Mouse (Mus musculus) kidney, postnatal 0 days (tissue): Measurements from ENCODE around the gene Anp32a. TPM values are rescaled to one million over a fixed set of nuclear protein-coding genes. Genes with fewer than 3 reads are reported as not detected.

Source experiments
- ATAC-seq: fragments of 200-750 bp; cut with Nextera tagmentation; replicated peaks from 2 replicates; pipeline ENCODE4 v1.8.0; 2017; ENCODE audit warnings: low read depth, moderate number of reproducible peaks, moderate TSS enrichment, moderate library complexity; ENCODE audit not compliant: low FRiP score
- DNase-seq: peaks from one replicate; pipeline ENCODE4 v3.0.0-alpha.2; 2016; ENCODE audit warnings: low spot score
- H3K27ac ChIP-seq: fragments of 300-500 bp; sonication (generic); 2 replicates; pipeline ENCODE4 v1.5.1; 2014; ENCODE audit warnings: mild to moderate bottlenecking
- H3K27me3 ChIP-seq: fragments of 300-500 bp; sonication (generic); 2 replicates; pipeline ENCODE4 v1.6.1; 2014; ENCODE audit warnings: low read length, mixed read lengths; ENCODE audit not compliant: insufficient read depth
- H3K36me3 ChIP-seq: fragments of 300-500 bp; sonication (generic); 2 replicates; pipeline ENCODE4 v1.6.1; 2014; ENCODE audit warnings: low read length, mixed read lengths; ENCODE audit not compliant: insufficient read depth
- H3K4me1 ChIP-seq: fragments of 300-500 bp; sonication (generic); replicated peaks from 2 replicates; pipeline ENCODE4 v1.6.1; 2014; ENCODE audit warnings: antibody characterized with exemption, low read length, mixed read lengths; ENCODE audit not compliant: insufficient read depth
- H3K4me2 ChIP-seq: fragments of 300-500 bp; sonication (generic); 2 replicates; pipeline ENCODE4 v1.6.1; 2014; ENCODE audit warnings: mild to moderate bottlenecking, low read length, moderate library complexity, mixed read lengths
- H3K4me3 ChIP-seq: fragments of 300-500 bp; sonication (generic); replicated peaks from 2 replicates; pipeline ENCODE4 v1.5.1; 2014; ENCODE audit warnings: low read depth, low read length
- H3K9ac ChIP-seq: fragments of 300-500 bp; sonication (generic); 2 replicates; pipeline ENCODE4 v1.6.1; 2014; ENCODE audit warnings: low read depth, low read length
- H3K9me3 ChIP-seq: fragments of 300-500 bp; sonication (generic); replicated peaks from 2 replicates; pipeline ENCODE4 v1.6.1; 2016; ENCODE audit warnings: low read length, inconsistent platforms, mixed read lengths
- CTCF ChIP-seq: IDR thresholded peaks from 2 replicates; pipeline ENCODE4 v1.5.1; 2016; ENCODE audit warnings: antibody characterized with exemption, low read depth, mild to moderate bottlenecking, moderate library complexity
- WGBS: fragments of 180-500 bp; shearing (Covaris S2); extraction: QIAGEN DNeasy Blood & Tissue Kit; methylation state at CpG from one replicate; pipeline ENCODE4 v1.1.7; 2014; 5-methylcytosine and 5-hydroxymethylcytosine counted together
- polyA plus RNA-seq: library from polyadenylated mRNA; unstranded; fragments of >200 nt; fragmentation: Nextera tagmentation; extraction: Ambion mirVana; gene quantifications from 2 replicates; pipeline ENCODE4 v1.2.1, GENCODE M21; 2015

Gene Anp32a
- polyA plus RNA-seq, 1 experiment from 2014 or later: 139 TPM

DNA sequence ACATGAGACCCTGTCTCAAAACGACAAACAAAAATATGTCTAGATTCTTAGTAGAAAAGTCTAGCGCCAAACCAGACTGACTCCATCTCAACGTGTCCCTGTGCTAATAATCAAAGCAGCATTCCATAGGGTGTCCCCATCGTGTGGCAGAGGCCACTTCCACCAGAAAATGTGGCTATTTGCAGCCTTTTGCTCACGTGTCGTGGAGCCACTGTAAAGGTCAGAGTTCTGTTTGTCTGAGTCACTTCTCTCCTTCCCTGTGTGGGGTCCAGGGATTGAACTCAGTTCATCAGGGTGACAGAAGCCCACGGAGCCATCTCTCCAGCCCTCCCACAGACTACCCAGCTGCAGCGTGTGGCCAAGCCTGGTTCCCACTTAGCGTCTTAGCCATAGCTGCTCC is 17.8 kb downstream of the Anp32a start:
- Histone ChIP-seq H3K9ac (no peak overlapping the region), H3K36me3 (no peaks in the 10 kb centered on the region), H3K9me3 (no peaks in the 10 kb centered on the region), H3K27me3 (no peaks in the 10 kb centered on the region), H3K27ac (no peak overlapping the region), H3K4me3 (no peak overlapping the region), H3K4me2 (no peak overlapping the region), H3K4me1 (peaks cover 33% of the 10 kb centered on the region)
- WGBS: 50% methylated on average over 9 of the region's 9 CpGs
- DNase-seq (no peak), ATAC-seq (no peak)
- no peak for TF ChIP-seq CTCF

DNA sequence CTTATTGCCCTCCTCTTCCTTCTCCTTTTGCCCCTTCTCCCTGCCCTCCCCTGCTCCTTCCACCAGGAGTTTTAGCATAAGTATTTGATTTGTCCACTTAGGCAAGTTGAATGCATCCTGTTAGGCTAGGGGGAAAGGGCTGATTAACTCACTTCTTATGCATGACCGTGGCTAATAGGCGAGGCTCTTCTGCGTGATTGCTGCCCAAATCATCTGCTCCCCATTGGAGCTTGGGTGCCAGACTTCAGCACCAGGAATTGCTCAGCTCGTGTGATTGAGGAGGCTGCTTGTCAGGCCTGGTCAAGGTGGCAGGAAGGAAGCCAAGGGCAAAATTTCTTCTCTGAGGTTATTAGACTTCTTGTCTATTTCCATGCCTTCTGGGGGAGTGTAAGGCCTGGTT is 19.8 kb downstream of the Anp32a start:
- no peak for TF ChIP-seq CTCF
- Histone ChIP-seq H3K4me3 (no peak overlapping the region), H3K9ac (no peak overlapping the region), H3K27me3 (no peaks in the 10 kb centered on the region), H3K4me1 (peaks cover 50% of the 10 kb centered on the region), H3K4me2 (no peak overlapping the region), H3K36me3 (no peaks in the 10 kb centered on the region), H3K9me3 (no peaks in the 10 kb centered on the region), H3K27ac (peak overlapping the region; percentile 64)
- DNase-seq (no peak), ATAC-seq (no peak)
- 31% methylated on average over 4 of the region's 4 CpGs for WGBS

- no peak overlapping the region for H3K4me3 ChIP-seq
- peak overlapping the region; percentile 63; the same call in 1 of the 2 replicates for H3K27ac ChIP-seq
- no peak for ATAC-seq
- no peaks in the 10 kb centered on the region for H3K36me3 ChIP-seq
- H3K4me1 ChIP-seq: peaks cover 61% of the 10 kb centered on the region
- peak overlapping the region; percentile 49 for H3K4me2 ChIP-seq
- H3K27me3 ChIP-seq: no peaks in the 10 kb centered on the region
- TF ChIP-seq CTCF: no peak
- DNase-seq: no peak
- H3K9me3 ChIP-seq: no peaks in the 10 kb centered on the region
- H3K9ac ChIP-seq: peak overlapping the region; percentile 35; the same call in 1 of the 2 replicates
- WGBS: 38% methylated on average over 11 of the region's 11 CpGs
These were observed 21.8 kb downstream of the Anp32a start for GRCm38 (mm10) chr9:62362835-62363385.

- Histone ChIP-seq H3K9ac (peak overlapping the region; percentile 35), H3K4me3 (peak overlapping the region; percentile 11; the same call in 1 of the 2 replicates), H3K4me2 (peak overlapping the region; percentile 49), H3K9me3 (no peaks in the 10 kb centered on the region), H3K4me1 (peaks cover 64% of the 10 kb centered on the region), H3K27ac (peak overlapping the region; percentile 63), H3K36me3 (no peaks in the 10 kb centered on the region), H3K27me3 (no peaks in the 10 kb centered on the region)
- DNase-seq (peak; percentile 95), ATAC-seq (peak; percentile 92)
- WGBS: 3% methylated on average over 24 of the region's 24 CpGs
- TF ChIP-seq CTCF: no peak
These were observed 22.5 kb downstream of the Anp32a start for GRCm38 (mm10) chr9:62363619-62364018.

DNA sequence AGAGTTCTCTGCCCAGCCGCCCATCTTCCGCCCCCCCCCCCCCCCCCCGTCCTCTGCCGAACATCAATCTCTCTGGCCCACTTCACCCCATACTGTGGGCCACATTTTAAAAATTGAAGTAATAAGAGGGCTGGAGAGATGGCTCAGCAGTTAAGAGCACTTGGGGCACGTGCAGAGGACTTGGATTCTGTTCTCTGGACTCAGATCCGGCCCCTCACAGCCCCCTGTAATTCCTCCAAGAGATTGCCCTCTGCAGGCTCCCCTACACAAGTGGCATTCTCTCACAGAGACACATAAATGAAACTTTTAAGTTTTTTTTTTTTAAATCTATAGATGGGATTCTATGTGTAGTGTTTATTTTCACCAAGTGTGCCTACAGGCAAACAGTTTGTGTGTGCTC is 23.1 kb downstream of the Anp32a start:
- no peaks in the 10 kb centered on the region for H3K9me3 ChIP-seq
- no peak for TF ChIP-seq CTCF
- WGBS: 26% methylated on average over 6 of the region's 6 CpGs
- ATAC-seq: no peak
- peak overlapping the region; percentile 49 for H3K4me2 ChIP-seq
- DNase-seq: no peak
- no peaks in the 10 kb centered on the region for H3K27me3 ChIP-seq
- peaks cover 69% of the 10 kb centered on the region for H3K4me1 ChIP-seq
- H3K36me3 ChIP-seq: no peaks in the 10 kb centered on the region
- H3K4me3 ChIP-seq: no peak overlapping the region
- peak overlapping the region; percentile 31 for H3K9ac ChIP-seq
- H3K27ac ChIP-seq: peak overlapping the region; percentile 63; the same call in 1 of the 2 replicates

DNA sequence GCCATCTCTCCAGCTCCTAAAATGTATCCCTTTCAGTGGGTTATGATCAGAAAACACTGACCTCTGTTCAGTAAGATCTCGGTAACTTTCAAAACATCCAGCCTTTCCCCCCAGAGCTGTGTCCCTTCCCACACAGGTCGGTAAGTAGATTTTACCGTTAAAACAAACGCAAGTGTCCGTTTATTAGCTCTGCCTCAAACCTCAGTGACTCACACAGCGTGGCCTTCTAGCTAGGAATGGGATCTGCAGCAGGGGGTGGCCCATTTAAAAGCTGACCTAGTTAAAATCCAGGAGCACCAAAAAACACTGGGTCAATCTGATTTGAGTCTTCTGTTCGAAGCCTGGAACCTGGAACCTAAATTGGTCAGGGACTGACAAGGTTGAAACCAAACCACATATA is 23.7 kb downstream of the Anp32a start:
- no peaks in the 10 kb centered on the region for H3K36me3 ChIP-seq
- H3K9ac ChIP-seq: no peak overlapping the region
- 33% methylated on average over 7 of the region's 7 CpGs for WGBS
- no peak overlapping the region for H3K4me2 ChIP-seq
- H3K27ac ChIP-seq: 0 out of 2 replicates have a peak overlapping the region, but pooled peaks have one; percentile 42
- DNase-seq: no peak
- peaks cover 75% of the 10 kb centered on the region for H3K4me1 ChIP-seq
- no peak for TF ChIP-seq CTCF
- no peak overlapping the region for H3K4me3 ChIP-seq
- no peaks in the 10 kb centered on the region for H3K9me3 ChIP-seq
- ATAC-seq: no peak
- no peaks in the 10 kb centered on the region for H3K27me3 ChIP-seq
